Mouse (Mus musculus): ENCODE data around the gene Sla2.
A peak's percentile ranks its signal among the peaks of the same experiment; 100 is the strongest.

Sla2 gene

GRCm38 (mm10) chr2:156901344-156901743 is 14.4 kb upstream of the Sla2 start:
- no peak for DNase-seq

- DNase-seq = no peak
Measured at GRCm38 (mm10) chr2:156899184-156899583, 12.2 kb upstream of the Sla2 start.

GRCm38 (mm10) chr2:156898374-156898773 is 11.4 kb upstream of the Sla2 start:
- no peak for DNase-seq

GRCm38 (mm10) chr2:156897034-156897433 is 10.0 kb upstream of the Sla2 start:
- no peak for DNase-seq

GRCm38 (mm10) chr2:156896384-156896914 is 9.5 kb upstream of the Sla2 start:
- no peak for DNase-seq

GRCm38 (mm10) chr2:156894496-156895265 is 7.7 kb upstream of the Sla2 start:
- no peak for DNase-seq

GRCm38 (mm10) chr2:156892821-156893220 is 5.8 kb upstream of the Sla2 start:
- DNase-seq = no peak

GRCm38 (mm10) chr2:156892240-156892639 is 5.2 kb upstream of the Sla2 start:
- no peak for DNase-seq

GRCm38 (mm10) chr2:156888490-156888889 is 1.5 kb upstream of the Sla2 start:
- DNase-seq = no peak

GRCm38 (mm10) chr2:156886084-156886631 is 834 bp downstream of the Sla2 start:
- DNase-seq = peak; percentile 60

- DNase-seq = peak; percentile 47
Measured at GRCm38 (mm10) chr2:156885666-156886065, 1.3 kb downstream of the Sla2 start.

GRCm38 (mm10) chr2:156884396-156885211 is 2.4 kb downstream of the Sla2 start:
- peak; percentile 41 for DNase-seq

- peak; percentile 84 for DNase-seq
Measured at GRCm38 (mm10) chr2:156882431-156883001, 4.5 kb downstream of the Sla2 start.

- DNase-seq = no peak
Measured at GRCm38 (mm10) chr2:156879541-156879940, 7.5 kb downstream of the Sla2 start.

- DNase-seq = peak; percentile 77
Measured at GRCm38 (mm10) chr2:156877726-156878125, 9.3 kb downstream of the Sla2 start.

- DNase-seq = no peak
Measured at GRCm38 (mm10) chr2:156874760-156875510, 12.1 kb downstream of the Sla2 start.

- DNase-seq = no peak
Measured at GRCm38 (mm10) chr2:156874047-156874759, 12.8 kb downstream of the Sla2 start.

GRCm38 (mm10) chr2:156873629-156874028 is 13.4 kb downstream of the Sla2 start:
- peak; percentile 74 for DNase-seq

GRCm38 (mm10) chr2:156870519-156870918 is 16.5 kb downstream of the Sla2 start:
- DNase-seq = no peak

- no peak for DNase-seq
Measured at GRCm38 (mm10) chr2:156869554-156869953, 17.4 kb downstream of the Sla2 start.

GRCm38 (mm10) chr2:156868994-156869393 is 18.0 kb downstream of the Sla2 start:
- DNase-seq = no peak

- no peak for DNase-seq
Measured at GRCm38 (mm10) chr2:156864481-156864880, 22.5 kb downstream of the Sla2 start.

All from thymus, postnatal 4 days (tissue).